Mouse (Mus musculus) lung, postnatal 36 days (tissue): ENCODE results near the gene Fga.

ENCODE experiments used
- DNase-seq: peaks from one replicate; pipeline ENCODE4 v3.0.0; 2022; ENCODE audit warnings: mixed read lengths

The Fga gene

GRCm38 (mm10) chr3:83027546-83028251, 1.8 kb downstream of the Fga start:
- DNase-seq = no peak

- DNase-seq = no peak
Measured at GRCm38 (mm10) chr3:83030331-83030730, 4.5 kb downstream of the Fga start.

GRCm38 (mm10) chr3:83032746-83033308, 7.0 kb downstream of the Fga start:
- DNase-seq = no peak

GRCm38 (mm10) chr3:83033801-83034200, 7.9 kb downstream of the Fga start:
- DNase-seq = no peak

- DNase-seq = no peak
Measured at GRCm38 (mm10) chr3:83038865-83039264, 13.0 kb downstream of the Fga start.

- no peak for DNase-seq
Measured at GRCm38 (mm10) chr3:83039666-83040065, 13.8 kb downstream of the Fga start.

- DNase-seq = no peak
Measured at GRCm38 (mm10) chr3:83042451-83042850, 16.6 kb downstream of the Fga start.

GRCm38 (mm10) chr3:83046649-83047048, 20.8 kb downstream of the Fga start:
- no peak for DNase-seq

GRCm38 (mm10) chr3:83049680-83050079, 23.8 kb downstream of the Fga start, which contains the start of gene Fgb:
TSS of gene Fgb (minus strand) at chr3:83049863.
- no peak for DNase-seq

GRCm38 (mm10) chr3:83050661-83051060, 24.8 kb downstream of the Fga start:
- DNase-seq = no peak

GRCm38 (mm10) chr3:83052102-83052501, 26.2 kb downstream of the Fga start:
- no peak for DNase-seq

- DNase-seq = no peak
Measured at GRCm38 (mm10) chr3:83053126-83053525, 27.2 kb downstream of the Fga start.

- DNase-seq = peak; percentile 74
Measured at GRCm38 (mm10) chr3:83053758-83054157, 27.9 kb downstream of the Fga start.

- no peak for DNase-seq
Measured at GRCm38 (mm10) chr3:83054759-83055158, 28.9 kb downstream of the Fga start.

- peak; percentile 97 for DNase-seq
Measured at GRCm38 (mm10) chr3:83055281-83056038, 29.6 kb downstream of the Fga start, which contains the start of gene Plrg1. TSS of gene Plrg1 (plus strand) at chr3:83055522.

GRCm38 (mm10) chr3:83057046-83057445, 31.2 kb downstream of the Fga start:
- DNase-seq = no peak

GRCm38 (mm10) chr3:83067920-83068319, 42.0 kb downstream of the Fga start:
- DNase-seq = peak; percentile 81

GRCm38 (mm10) chr3:83068869-83069268, 43.0 kb downstream of the Fga start:
- DNase-seq = no peak

- no peak for DNase-seq
Measured at GRCm38 (mm10) chr3:83070231-83070630, 44.4 kb downstream of the Fga start.

- peak; percentile 49 for DNase-seq
Measured at GRCm38 (mm10) chr3:83076563-83076962, 50.7 kb downstream of the Fga start.

GRCm38 (mm10) chr3:83080567-83081055, 54.7 kb downstream of the Fga start:
- DNase-seq = peak; percentile 92
